Mouse (Mus musculus): Measurements from ENCODE around the gene Gse1.

Gene Gse1

DNA sequence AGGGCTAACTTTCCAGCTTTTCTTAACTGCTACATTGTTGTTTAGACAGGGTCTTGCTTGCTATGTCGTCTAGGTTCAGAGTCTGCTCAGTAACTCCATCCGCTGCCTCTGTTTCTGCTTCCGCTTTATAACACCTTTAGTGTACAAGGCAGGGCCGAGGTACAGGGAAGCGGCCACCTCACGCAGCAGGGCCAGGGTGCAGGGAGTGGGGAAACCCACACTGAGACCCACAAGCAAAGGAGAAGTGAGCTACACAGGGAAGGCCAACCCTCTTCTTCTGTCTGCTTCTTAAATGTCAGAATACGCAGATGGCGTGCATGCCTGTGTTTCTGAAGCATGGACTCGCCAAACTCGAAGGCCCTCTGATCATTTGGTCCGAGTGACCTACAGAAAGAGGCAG lies 250.5 kb downstream of the Gse1 start:
- DNase-seq (ENCODE audit: low spot score in 2 of 2): no peak

DNA sequence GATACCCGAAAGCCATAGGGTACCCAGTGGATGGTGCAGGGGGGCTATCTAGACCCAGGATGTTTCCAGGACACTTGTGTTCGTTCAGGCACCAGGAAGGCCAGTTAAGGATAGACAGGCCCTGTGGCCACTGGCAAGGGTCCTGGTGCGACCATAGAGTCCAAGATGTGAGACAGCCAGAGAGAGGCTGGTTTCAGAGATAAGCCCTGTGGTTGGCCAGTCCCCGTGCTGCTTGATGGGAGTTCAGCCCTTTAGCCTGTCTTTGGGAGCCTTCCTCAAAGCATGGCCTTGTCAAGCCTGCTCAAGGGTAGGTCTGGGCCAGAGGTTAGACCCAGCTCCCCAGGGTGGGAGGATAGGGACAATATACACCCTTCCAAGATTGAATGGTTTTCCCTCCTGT lies 251.4 kb downstream of the Gse1 start:
- DNase-seq (ENCODE audit: low spot score in 2 of 2): no peak

DNA sequence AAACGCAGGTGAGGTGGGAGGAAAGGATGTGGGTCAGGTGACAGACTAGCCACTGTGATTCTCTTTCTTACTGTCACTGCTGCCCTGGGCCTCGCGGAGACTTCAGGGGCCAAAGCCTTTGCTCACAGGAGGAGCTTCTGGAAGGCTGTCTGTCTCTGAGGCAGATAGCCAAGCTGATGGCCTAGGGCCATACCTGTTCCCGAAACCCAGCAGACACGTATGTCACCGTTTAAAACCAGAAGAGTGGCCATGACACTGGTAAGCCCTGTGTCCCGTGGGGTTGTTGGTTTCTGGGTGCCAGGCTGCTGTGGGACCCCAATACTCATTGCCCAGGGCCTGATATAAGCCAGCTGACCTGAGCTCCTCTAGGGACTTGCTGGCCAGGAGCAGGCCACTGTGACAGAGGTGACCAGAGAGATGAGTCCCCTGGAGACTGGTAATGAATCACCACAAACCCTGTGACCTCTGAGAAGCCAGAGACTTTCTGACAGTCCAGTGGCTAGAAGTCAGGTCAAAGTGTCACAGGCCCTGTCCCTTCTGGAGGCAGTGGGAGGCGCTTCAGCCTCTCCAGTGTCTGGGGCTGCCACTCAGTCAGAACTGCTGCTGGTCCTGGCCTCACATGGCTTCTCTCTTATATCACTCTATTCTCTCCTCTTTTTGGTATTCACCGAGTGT lies 253.9 kb downstream of the Gse1 start:
- no peak for DNase-seq (ENCODE audit: low spot score in 2 of 2)

DNA sequence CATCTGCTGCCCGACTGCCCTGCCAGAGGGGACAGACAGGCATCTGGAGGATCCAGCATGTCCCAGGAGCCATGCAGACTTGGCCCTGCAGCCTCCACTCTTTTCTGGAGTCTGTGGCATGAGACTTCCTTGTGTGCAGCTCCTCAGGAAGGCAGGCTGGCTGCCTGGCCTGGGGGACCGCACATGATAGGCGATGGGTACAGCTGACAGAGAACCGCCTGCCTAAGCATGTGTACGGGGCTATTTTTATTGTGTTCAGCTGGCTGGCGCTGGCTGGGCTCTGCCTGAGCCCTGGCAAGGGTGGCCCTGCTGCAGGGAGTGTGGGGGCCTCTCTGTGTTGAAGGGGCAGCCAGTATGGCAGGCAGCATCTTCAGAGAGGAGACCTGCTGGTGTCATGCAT lies 256.2 kb downstream of the Gse1 start:
- DNase-seq (ENCODE audit: low spot score in 2 of 2): peak in 1 of 2 experiments; percentile 51

DNA sequence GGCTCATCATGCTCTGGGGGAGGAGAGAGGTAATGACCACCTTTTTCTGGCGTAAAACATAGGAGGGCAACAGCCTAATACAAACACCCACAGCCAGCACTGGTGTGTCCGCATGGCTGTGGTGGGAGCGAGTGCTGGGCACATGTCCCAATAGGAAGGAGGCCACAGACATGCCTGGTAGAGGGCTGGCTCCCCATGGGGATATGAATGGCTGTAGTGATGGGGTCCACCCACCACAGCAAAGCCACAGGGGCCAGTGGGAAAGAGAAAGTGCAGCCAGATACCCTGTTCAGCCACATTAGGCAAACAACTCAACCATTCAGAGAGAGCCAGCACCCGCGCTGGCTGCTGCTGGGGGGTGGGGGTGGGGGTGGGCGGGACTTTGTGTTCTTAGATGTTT lies 256.9 kb downstream of the Gse1 start:
- DNase-seq (ENCODE audit: low spot score in 2 of 2): peak in 1 of 2 experiments; percentile 59

DNA sequence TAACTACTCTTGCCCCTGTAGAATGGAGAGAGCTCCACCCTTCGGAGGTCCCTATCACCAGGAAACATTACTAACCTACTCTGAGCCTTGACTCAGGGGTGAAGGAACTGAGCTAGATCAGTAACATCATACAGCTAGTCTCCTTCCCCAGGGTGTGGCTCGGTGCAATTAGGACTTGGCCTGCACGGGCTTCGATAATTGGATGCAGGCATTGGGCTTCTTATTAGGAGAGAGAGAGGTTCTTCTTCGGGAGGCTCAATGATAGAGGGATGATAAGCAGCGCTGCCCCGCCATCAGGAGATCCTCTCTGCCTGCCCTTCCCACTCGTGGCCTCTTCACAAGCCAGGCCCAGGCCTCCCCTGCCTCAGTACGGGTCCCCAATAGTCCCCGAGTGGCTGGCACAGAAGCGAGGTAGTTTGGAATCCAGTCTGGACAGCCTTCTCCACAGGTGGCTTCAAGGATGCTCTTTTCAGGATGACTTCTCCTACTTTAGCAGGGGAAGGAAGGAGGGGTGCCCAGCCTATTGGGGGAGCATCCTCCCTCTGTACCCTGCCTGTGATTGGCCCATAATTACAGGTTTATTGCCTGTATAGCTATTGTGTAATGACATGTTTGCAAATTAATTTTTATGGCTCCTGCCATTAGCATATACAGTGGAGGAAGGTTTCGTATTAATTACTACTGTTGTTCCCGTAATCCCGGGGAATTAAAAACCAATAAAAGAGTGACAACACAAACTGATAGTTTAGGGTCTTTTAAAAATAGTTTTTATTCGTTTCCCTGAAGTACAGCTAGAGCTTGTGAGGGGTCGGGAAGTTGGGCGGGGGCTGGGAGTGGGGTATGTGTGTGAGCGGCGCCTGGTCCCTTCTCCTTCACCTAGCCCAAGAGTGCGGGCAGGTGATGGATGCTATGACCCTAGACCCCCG lies 257.6 kb downstream of the Gse1 start:
- DNase-seq (ENCODE audit: low spot score in 2 of 2): peak; percentile 69 to 71

DNA sequence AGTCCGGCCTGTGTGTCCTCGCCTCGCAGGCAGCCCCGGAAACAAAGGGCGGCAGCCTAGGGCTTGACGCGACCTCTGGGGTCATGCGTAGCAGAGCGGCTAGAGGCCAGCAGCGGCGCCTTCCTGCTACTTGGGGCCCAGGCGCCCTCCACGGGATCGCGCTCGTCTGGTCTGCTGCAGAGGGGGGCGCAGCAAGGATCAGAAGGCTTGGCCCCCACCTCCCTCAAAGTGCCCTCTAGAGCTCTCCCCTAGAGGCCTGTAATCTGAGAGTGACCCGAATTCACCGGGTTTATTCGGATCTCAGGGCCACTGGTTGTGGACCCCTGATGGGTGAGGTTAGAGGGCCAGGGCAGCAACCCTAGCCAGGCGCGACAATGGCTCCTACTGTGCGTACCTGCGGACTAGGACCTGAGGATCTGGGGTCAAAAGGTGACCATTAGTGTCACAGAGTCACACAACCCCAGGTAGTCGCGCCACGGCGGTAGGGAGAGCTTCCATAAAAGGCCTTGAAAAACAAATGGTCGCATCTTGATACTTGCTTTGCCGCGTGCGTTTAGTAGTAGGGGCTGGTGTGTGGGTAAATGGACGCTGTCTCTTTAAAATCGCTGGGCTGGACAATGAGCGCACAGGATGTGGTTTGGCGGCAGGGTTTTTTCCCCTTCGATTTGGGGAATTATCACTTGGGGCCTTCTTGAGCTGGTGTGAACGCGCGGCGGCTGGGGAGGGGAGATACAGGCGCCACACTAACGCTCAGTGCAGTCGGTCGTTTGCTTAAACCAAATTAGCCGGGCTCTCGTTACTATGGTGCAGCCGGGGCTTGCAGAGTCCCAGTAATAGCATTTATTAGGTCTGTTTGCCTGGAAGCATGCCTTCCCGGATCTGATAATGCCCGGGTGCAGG lies 258.5 kb downstream of the Gse1 start:
- DNase-seq (ENCODE audit: low spot score in 2 of 2): peak; percentile 80 to 88

DNA sequence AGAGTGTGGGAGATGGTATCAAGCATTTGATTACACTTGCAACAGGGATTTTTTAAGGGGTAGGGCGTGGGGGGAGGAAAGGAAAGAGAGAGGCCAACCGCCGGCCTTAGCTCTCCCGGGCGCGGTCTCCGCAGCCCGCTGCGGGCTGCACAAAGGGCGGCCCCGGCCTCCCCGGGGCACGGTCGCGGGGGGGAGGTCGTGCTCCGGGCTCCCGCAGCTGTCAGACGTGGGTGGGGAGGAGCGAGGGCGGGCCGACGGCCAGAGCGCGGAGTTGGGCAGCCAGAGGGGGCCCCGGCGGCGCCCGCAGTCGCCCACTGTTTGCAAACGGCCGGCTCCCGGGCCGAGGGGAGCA lies 259.1 kb downstream of the Gse1 start:
- peak in 1 of 2 experiments; percentile 75 for DNase-seq (ENCODE audit: low spot score in 2 of 2)

DNA sequence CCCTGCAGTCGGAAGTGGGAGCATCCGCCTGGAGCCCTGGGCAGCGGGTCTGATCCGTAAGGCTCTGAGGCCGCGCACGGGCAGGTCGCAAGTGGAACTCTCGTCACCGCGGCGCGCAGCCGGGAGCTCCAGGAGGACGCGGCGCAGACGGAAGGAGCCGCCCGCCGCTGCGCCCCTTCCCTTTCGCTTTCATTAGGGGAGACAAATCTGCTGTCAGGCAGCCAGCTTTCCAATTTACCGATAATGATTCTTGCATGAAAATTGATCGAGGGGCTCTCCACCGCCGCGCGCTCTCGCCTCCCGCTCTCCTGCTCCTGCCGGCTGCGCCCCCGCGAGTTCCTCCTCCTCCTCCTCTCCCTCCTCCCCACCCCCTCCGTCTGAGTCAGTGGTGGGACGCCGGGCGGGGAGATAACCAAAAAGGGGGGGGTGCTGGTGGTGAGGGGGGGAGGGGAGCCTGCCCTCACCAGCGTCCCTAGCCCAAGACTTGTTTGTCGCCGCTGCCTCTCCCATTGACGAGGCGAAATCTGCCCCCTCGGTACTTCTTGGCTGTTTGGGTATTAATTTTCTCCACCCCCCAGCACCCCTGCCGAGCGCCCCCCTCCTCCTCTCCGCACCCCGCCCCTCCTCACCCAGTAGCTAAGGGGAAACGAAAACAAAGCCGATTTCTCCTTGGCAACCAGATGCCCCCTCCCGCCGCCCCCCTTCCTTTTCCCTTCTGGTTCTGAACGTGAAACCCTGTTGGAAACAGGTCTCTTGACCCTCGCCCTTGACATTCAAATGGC lies 259.7 kb downstream of the Gse1 start:
- peak; percentile 75 to 79 for DNase-seq (ENCODE audit: low spot score in 2 of 2)

DNA sequence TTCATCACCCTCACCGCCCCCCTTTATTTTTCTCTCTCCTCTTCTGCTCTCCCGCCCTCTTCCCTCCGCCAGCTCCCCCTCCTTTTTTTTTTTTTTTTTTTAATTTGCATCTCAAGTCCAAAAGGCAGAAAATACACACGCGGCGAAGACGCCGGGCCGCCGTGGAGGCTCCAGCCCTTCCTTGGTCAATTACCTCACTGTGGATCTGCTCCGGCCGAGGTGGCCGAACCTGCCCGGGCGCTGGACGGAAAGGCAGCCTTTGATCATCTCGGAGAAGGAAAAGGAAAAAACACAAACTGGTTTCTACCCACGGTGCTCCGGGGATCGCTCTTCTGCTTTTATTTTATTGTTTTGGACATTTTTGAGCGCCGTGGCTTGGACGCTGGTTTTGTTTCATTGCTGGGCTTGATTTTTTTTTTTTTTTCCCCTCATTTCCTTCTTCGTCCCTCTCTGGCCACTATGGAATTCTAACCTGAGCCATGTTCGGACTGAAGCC lies 260.4 kb downstream of the Gse1 start:
- DNase-seq (ENCODE audit: low spot score in 2 of 2): peak in 1 of 2 experiments; percentile 57

DNA sequence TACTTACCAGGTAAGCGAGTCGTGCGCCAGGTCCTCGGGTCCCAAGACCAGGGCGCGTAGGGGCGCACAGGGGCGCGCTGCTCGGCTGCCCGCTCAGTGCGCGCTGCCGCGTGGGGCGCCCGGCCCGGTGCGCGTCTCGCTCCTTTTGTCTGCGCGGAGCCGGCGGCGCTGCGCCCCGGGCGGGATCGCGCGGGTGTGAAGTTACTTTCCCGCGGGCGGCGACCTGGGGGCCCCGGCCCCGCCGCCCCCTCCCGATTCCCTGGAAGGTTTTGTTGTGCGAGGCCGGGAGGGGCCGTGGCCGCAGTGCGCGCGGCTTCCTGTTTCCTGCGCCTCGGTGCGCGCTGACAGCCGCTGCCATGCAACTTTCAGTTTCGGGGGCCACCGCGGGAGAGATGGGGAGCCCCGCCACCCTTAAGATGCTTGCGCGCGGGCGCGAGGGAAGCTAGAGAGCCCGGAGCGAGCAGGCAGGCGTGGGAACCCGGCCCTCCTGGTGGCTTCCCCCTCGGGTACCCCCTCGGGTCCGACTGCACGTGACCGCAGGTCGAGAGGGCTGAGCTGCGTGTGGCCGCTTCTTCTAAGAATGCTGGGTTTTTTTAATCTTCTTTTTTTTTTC lies 261.0 kb downstream of the Gse1 start:
- peak; percentile 86 for DNase-seq (ENCODE audit: low spot score in 2 of 2)

DNA sequence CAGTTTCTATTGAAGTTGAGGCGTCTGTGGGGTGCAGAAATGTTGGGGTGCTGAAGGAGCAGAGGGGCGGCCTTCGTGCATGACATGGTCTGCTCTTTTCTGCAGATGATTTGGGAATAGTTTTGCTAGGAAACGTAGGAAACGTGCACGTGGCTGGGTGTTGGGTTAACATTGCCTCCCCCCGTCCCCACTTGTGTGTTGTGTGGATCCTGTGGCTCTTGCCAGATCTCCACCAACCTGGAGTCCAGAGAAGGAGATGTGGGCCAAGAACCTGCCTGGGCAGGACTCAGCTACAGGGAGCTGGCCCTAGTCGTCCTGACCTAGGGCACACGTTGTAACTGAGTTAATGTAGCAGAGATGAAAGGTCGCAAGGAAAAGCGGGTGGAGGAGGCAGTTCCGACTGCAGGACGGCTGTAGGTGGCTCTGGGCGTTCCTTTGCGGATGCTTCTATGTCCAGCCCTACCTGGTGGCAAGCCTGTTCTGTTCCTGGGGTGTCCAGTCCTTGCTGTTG lies 261.6 kb downstream of the Gse1 start:
- DNase-seq (ENCODE audit: low spot score in 2 of 2): peak in 1 of 2 experiments; percentile 54

DNA sequence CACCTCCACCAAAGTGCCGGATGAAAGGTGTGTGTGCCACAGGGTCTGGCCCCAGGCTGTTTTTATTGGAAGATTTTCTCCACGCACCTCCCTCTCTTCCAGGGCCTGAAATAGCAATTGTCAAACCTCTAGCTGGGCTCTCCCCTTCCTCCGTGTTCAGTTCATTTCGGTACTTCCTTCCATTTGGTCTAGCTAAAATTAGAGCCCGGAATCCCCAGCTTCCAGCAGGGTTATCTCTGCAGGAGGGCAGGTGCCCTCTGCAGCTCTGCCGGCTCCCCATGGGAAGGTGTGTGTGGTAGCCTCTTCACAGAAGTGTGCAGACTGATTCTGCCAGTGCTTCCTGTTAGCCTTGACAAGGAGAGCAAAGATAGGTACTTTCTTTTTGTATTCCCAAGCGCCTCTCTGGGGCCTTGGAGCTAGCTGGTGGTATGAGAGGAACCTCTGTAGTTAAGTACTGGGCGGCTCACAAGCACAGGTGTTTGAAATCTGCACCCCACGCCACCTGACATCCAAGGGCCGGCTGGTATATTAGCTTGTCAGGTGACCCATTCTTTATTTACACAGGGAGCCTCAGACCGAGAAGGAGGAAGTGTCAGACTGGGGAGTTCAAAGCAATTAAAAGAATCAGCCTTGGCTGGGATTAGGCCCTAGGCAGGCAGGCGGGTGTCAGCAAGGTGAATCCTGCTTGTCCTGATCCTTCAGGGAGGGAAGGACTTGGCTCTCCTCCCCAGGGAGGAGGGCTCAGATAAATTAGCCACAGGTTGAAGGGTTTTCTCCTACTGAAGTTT lies 262.3 kb downstream of the Gse1 start:
- no peak for DNase-seq (ENCODE audit: low spot score in 2 of 2)

DNA sequence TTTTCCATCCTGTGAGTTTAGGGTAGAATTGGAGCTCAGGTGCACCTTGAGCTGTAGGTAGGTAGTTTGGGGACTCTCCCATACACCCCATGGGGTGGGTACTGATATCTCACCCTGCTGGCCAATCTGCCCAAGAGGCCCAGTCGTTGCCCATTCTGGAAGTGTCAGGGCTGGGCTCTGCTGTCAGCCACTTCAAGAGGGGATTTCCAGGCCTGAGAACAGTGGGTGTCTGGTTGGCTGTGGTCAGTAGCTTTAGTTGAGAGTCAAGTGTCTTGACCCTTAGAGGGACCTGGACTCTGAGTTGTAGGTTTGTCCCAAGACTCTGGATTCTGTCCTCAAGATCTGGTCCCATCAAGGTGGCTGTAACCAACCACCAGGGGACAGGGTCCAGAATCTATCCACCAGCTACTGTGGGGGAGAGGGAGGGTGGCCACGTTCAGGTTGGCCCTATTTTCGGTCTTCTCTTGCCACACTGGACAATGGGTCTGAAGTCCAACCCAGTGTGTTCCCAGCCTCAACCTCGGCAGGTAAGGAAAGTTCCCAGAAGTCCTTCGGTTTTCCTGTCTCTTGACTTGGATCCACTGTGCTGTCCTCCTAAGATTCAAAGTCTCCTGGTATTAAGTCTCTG lies 263.0 kb downstream of the Gse1 start:
- no peak for DNase-seq (ENCODE audit: low spot score in 2 of 2)

DNA sequence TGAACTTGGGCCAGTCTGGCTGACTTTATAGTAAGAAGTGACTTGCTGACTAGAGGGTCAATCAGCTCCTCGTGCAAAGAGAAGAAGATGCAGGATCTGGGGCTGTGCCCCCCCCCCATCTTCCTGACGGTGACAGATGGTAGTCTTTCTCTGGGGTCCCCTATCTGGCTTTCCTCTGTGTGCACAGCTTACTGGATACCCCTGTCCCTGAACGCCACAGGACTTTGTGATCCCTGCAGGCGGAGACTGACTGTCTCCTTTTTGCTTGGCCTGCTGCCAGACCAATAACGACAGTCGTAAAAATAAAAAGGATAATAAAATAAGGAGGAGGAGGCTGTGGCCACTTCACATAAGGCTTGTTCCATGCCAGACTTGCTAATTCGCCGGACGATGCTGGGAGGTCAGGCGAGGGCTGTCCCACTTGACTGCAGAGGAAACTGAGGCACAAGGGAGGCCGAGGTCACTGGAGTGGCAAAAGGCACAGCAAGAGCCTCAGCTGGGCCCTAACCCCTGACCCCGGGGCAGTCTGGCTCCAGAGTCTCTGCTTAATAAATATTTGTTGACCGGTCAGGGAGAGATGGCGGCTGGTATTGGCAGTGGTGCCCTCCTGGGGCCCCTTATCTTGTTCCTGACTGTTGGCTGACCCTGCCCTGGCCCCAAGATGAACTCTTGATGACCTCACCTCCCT lies 264.1 kb downstream of the Gse1 start:
- peak in 1 of 2 experiments; percentile 61 for DNase-seq (ENCODE audit: low spot score in 2 of 2)

DNA sequence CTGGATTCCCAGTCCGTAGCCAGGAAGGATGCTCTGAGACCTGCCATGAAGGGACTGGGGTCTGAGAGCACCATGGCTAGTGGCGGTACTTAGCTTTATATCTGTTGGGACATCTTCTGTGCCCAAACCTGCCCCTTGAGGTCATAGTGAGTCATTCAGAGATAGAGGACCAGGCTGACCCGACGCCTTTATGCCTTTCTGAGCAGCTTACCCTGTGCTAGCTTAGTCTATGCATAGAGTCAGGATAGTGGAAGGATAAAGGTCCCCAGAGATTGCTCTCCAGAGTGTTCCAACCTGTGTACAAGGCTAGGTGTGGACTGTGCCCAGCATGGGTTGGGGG lies 264.6 kb downstream of the Gse1 start:
- no peak for DNase-seq (ENCODE audit: low spot score in 2 of 2)

DNA sequence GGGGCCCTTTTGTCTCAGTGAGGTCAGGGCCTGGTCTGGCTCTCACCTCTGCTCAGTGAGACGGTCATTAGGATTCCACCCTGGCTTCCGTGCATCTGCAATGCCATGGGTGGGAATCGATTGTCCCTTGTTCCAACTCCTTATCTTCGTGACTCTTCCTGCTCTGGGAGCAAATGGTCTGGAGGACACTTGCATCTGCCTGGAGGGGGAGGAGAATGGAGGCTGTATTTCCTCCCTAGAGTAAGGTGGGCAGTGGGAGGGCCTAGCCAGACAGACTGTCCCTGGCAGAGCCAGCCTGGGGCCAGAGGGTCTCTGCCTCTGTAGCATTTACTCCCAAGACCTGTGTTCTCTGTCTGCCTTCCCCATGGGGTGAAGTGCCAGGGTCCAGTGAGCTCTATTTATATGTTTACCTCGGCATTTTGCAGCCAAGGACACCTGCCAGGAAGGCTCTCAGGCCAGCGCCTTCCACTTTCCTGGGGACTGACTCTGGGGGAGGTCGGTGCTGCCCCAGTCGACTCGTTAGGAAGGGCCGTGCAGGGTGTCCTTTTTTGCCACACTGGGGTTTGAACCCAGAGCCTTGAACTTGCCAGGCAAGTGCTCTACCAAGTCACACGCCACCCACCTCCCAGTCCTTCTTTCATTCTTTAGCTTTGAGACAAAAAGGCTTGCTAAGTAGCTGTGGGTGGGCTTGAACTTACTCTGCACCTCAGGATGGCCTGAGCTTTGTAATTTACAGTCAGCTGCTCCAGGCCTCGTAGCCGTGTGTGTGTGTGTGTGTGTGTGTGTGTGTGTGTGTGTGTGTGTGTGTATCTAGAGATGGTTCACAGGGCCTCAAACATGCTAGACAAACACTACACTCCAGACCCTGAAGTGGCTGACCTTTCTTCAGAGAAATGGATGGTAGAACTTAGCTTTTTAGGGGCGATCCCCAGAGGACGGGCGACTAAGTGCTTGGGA lies 265.5 kb downstream of the Gse1 start:
- DNase-seq (ENCODE audit: low spot score in 2 of 2): no peak

All from spleen, postnatal 10 days (tissue).